In the genomic region with DNA sequence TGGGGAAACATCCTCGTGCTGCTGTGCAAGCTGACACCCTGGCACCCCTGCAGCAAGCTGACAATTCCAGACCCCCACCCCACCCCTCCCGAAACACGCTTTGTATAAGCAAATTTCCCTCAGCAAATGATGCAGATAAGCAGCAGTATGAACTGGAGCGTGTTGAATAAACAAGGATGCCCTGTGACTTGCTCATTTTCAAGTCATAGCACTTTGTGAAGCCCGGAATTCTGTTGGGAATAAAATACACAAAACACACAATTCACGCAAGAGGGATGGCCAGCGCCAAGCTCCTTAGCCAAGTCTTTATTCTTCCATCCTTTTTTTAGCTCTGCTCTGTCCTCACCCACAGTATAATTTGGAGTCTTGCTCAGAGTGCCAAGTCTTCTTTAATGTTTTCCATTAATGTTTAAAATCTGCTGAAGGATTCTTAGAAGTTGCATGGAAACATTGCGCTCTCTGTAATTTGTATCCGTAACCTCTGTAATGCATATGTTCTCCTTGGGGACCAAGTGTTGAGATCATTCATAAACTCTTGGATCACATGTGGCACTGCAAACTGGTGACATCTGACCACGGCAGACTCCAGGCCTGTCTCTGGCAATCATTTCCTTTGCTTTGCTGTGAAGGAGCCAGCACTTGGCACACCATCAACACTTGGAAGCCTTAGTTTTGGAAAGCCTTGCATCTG, we compare ENCODE assay signal across 7 mouse cellular contexts.
DNase-seq lines count a peak whose midpoint lies in the region; ATAC-seq and TF ChIP-seq lines count a peak whose summit lies in the region.

No protein-coding gene starts in this region.

- 22% methylated on average over 10 of the region's 10 CpGs for WGBS in forebrain, postnatal 0 days

- H3K4me1 ChIP-seq in forebrain, postnatal 0 days (ENCODE audit: insufficient read depth) = 0 out of 2 replicates have a peak, but pooled peaks cover 6% of the 10 kb centered on the region

- H3K4me3 ChIP-seq in forebrain, postnatal 0 days (ENCODE audit: low read depth, low read length) = no peak overlapping the region

- TF ChIP-seq CTCF in forebrain, postnatal 0 days (IDR thresholded peaks at IDR 0.05; ENCODE audit: low read depth) = no peak

- no peak overlapping the region for H3K9ac ChIP-seq in forebrain, postnatal 0 days

- 0 out of 2 replicates have a peak overlapping the region, but pooled peaks have one; percentile 16 for H3K4me2 ChIP-seq in forebrain, postnatal 0 days (ENCODE audit: low read depth)

- no peak overlapping the region for H3K27ac ChIP-seq in forebrain, postnatal 0 days (ENCODE audit: low read depth, low read length)

- H3K36me3 ChIP-seq in forebrain, postnatal 0 days (ENCODE audit: insufficient read depth) = no peaks in the 10 kb centered on the region

- ATAC-seq in forebrain, postnatal 0 days = peak; percentile 85

- H3K27me3 ChIP-seq in forebrain, postnatal 0 days (ENCODE audit: insufficient read depth, low read length) = no peaks in the 10 kb centered on the region

- peak; percentile 22 for DNase-seq in kidney, adult 9 months
- no peak for DNase-seq in kidney, adult 18-20 months
- peak; percentile 7 to 21 for DNase-seq in cerebellum, adult 18-20 months
- peak; percentile 84 for DNase-seq in forebrain, postnatal 0 days
- peak; percentile 49 to 54 for DNase-seq in layer of hippocampus, adult 8-10 months (ENCODE audit: low spot score in 2 of 2)
- peak; percentile 31 for DNase-seq in retina, embryonic 14.5 days (ENCODE audit: low spot score)
- DNase-seq in spleen, adult 12 weeks (ENCODE audit: low spot score) = no peak

- no peaks in the 10 kb centered on the region for H3K9me3 ChIP-seq in forebrain, postnatal 0 days (ENCODE audit: low read length)

Comparison
In these comparisons a context has a peak if more than half of its experiments do, and no peak if none do; other contexts are left out.
1. DNase-seq: peak in kidney, adult 9 months (single experiment), cerebellum, adult 18-20 months (2 of 2), forebrain, postnatal 0 days (single experiment), layer of hippocampus, adult 8-10 months (2 of 2) and retina, embryonic 14.5 days (single experiment); none in kidney, adult 18-20 months (single experiment) and spleen, adult 12 weeks (single experiment).